Mouse (Mus musculus) spleen, adult 12 weeks (tissue): ENCODE data around the gene Zfp597.

Source experiments
- DNase-seq: peaks from one replicate; pipeline ENCODE4 v3.0.0; 2022; ENCODE audit warnings: low spot score

Gene Zfp597

DNA sequence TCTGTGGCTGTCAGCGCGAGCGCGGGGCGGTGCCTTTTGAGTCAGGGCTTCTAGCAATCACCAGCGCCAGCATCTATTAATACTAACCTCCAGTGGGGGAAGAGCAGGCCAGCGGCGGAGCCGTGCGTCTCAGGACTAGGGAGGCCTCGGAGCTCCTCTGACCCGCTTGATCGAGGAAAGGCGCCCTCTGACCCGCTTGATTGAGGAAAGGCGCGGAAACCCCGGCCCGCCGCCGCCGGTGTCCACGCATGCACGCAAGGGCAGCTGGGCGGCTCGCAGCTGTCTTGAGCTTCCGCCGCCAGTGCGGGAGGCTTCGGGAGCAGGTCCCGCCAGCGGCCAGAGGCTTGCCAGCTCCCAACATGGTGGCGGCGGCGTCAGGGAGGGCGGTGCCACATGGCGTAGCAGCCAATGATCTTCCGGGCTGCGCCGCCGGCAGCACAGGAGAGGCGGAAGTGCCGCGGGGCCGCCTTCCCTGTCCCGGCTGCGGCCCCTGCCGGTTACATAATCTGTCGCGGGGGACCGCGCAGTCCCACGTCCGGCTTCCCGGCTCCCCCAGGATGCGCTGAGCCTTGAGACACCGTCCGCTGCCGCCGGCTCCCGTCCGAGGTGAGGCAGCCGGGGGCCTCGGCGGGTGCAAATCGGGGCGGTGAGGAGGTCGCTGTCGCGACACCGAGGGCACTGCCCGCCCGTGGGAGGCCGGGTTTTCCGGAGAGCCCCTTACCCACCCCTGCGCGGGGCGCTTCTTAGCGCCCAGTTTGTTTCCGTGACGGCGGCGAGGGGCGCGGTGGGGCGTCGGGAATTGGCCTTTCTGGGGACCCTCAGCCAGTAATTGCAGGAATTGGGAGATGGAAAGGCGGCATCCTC lies at the start of gene Zfp597, which contains the start of gene Gm20695:
Gene Zfp597 (minus strand): TSS at position 361 of the 864 bp plus-strand sequence.
Gene Gm20695 (plus strand): TSS at position 448 of the 864 bp plus-strand sequence.
- peak; percentile 93 for DNase-seq

DNA sequence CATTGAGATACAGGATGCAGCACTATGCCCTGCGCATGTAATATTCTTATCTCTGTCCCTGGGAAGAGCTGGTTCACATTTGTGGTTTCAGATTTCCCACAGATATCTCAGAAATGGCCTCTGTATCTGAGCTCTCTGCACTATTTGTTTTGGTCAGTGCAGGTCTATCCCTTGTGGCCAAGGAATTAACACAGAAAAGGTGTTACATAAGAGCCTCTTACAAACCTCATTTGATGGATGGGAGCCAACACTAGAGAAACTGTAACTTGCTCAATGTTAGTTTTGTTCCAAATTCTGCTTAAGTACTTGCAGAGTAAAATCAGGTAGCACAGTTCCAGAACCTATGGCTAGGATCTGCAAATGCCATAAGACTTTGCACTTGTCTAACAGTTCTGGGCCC lies 49.7 kb upstream of the Zfp597 start:
- no peak for DNase-seq

DNA sequence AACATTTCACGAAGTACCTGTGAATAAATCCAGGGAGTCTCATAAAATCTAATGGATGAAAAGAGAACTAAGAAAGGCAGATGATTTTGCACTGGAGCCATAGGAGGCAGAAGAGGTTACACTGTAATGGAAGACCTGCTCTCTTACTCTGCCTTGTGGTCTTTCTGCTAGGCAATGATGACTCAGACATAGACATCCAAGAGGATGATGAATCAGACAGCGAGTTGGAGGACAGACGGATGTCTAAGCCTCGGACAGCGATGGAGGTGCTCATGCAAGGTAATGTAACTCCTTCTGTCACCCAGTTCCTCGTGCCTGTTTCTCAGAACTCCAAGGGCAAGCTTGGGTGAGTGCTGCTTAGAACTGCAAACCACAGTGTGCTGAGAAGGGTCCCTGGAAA lies 49.2 kb upstream of the Zfp597 start:
- no peak for DNase-seq

GRCm38 (mm10) chr16:3929151-3929550 lies 44.8 kb upstream of the Zfp597 start:
- DNase-seq = no peak

DNA sequence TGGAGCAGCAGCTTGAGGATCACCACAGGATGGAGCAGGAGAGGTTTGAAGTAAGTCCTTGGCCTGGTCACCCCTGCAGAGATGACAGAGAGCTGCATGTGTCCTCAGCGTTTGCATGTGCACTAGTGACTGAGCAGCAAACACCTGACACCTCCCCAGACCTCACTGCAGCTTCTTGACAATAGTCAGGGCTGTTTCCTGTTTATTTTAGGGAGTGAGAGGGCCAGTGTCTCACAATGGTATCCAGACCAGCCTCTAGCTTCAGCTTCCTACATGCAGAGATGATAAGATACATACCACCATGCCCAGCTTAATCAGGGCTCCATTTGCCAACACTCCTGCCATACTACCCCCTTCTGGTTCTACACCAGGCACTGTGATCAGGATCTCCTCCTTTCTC lies 44.2 kb upstream of the Zfp597 start:
- no peak for DNase-seq

DNA sequence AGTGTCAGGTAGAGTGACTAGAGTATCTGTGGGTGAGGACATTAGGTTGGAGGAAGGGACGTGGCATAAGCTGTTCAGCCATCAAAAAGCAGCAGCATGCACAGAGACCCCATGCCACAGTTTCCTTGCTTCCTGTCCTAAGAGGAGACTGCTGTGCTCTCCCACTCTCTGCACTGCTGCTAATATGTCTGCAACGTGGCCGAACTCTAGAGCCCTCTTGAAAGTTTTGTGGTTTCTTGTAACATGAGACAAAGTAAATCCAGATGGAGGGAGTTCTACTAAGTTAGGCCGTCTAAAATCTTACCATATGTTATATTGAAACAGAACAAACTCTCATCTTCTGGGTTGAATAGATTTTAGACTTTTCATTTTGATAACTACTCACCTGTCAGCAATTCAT lies 39.6 kb upstream of the Zfp597 start:
- no peak for DNase-seq

GRCm38 (mm10) chr16:3923515-3923914 lies 39.2 kb upstream of the Zfp597 start:
- no peak for DNase-seq

- DNase-seq = no peak
Observed at GRCm38 (mm10) chr16:3920756-3921155, 36.4 kb upstream of the Zfp597 start.

GRCm38 (mm10) chr16:3909118-3909517 lies 24.8 kb upstream of the Zfp597 start:
- DNase-seq = no peak

DNA sequence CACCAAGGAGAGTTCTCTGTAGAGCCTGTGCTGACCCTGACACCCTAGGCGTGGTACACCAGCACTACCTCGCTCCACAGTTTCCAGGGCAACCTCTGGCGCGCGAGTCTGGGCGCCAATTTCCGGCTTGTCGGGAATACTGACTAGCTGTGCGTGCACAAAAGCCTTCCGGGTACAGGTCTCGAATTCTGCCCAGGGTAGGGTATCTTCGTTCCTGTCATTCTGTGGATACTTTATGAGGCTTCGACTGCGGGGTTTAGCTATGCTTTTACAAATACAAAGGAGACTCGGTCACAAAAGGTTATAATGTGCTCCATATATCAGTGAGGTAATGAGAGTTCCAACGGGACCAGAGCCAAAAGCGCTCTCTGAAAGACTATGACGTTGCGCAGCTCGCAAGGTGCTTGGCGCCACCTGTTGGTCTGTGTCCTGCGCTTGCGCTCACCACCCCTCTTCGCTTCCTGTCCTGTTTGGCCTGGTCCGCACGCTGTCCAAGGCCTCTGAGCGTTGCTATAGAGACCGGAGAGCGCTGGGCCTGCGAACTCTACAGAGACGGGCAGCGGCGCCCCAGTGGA lies 24.3 kb upstream of the Zfp597 start, which contains the start of the genes 1700037C18Rik and Cluap1:
Gene 1700037C18Rik (minus strand): TSS at position 153 of the 575 bp plus-strand sequence.
Gene Cluap1 (plus strand): TSS at position 265 of the 575 bp plus-strand sequence.
- DNase-seq = peak; percentile 82

DNA sequence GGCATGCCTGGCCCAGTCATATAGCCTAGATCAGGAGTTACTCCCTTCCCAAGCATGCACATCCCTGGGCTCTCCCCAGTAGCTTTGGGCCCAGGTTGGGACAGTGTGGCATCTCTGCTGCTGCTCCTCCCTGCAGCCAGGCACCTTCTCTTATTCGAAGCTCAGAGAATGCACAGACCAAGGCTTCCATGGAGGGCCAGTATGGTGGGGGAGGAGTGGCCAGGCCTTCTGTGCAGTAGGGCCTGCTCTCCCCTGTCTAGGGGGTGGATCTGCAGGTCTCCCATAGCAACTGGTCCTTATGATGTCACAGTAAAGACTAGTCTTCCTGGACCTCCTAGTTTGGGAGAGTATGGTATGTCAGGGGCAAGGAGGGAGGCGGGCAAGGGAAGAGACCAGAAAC lies 23.1 kb upstream of the Zfp597 start:
- no peak for DNase-seq

DNA sequence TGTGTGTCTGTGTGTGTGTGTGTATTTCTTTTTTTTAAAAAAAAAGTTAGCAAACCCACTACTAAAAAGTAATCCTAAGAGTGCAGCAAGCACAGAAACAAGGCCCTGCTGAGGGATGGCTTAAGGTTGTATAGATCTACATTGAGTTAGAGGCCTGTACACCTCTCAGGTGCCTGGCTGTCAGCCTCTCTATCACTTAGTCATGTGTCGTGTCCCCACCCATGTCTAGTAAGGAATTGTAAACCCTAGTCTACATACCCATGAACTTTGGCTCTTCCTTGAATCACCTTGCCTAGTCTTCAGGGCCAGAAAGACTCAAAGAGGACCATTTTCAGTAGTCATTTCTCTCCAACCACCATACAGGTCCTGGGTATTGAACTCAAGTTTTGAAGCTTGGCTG lies 12.2 kb upstream of the Zfp597 start:
- no peak for DNase-seq

GRCm38 (mm10) chr16:3896046-3896445 lies 11.7 kb upstream of the Zfp597 start:
- no peak for DNase-seq

- peak; percentile 26 for DNase-seq
Observed at GRCm38 (mm10) chr16:3895173-3895792, 10.9 kb upstream of the Zfp597 start.

DNA sequence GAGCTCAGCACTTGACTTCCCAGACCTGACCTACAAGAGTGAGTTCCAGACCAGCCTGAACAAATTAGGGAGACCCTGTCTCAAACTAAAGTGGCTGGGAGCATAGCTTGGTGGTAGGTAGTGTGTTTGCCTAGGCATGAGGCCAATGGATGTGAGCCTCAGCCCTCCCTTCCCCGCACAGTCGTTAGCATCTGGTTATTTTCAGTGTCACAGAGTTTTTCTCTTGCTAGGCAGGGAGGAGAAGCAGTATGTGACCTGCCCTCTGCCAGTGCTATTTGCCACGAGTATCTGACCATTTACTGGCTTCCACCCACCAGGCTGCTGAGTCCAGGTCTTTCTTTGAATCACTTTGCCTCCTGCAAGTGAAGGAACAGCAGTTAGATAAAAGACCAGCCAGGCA lies 9.4 kb upstream of the Zfp597 start:
- DNase-seq = no peak

- no peak for DNase-seq
Observed at GRCm38 (mm10) chr16:3891621-3892295, 7.4 kb upstream of the Zfp597 start.

- DNase-seq = no peak
Observed at GRCm38 (mm10) chr16:3885065-3885670, 807 bp upstream of the Zfp597 start.

GRCm38 (mm10) chr16:3876346-3876745 lies 8.0 kb downstream of the Zfp597 start:
- no peak for DNase-seq

DNA sequence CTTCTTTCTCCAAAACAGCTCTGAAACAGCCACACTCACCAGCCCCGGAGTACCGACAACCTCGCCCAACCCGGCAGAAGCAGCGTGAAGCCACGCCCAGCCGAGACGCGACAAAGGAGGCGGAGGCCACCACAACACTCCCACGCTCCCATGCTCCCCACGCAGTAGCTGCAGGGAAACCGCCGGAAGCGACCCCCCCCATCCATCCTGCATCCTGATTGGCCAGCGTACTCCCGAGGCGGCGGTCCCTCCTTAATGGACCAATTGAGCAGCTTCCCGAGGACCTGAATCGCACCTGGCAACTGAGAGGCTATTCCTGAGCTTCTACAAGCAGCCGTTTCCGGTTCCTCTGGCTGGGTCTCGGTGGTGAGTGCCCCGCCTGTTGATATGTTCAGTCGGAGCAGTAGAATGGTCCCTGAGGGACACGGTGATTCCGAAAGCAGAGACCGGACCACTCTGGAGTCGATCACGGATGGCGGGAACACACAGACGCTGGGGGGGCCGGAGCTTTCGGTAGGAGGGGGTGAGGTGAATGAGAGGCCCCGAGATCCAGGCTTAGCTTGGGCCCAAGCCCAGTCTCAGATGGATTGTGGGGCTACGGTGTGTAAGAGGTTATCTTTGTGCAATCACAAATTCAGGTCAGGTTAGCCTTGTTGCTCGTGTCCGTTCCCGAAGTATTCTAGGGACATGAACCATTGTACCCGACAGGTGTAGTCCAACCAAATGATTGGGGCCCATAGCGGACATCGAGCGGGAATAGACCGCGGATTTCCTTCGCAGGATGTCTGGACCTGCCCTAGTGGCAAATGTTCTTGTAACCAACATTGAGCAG lies 11.9 kb downstream of the Zfp597 start, which contains the start of gene Naa60:
Gene Naa60 (plus strand): TSS at position 160 of the 832 bp plus-strand sequence.
- DNase-seq = peak; percentile 74

DNA sequence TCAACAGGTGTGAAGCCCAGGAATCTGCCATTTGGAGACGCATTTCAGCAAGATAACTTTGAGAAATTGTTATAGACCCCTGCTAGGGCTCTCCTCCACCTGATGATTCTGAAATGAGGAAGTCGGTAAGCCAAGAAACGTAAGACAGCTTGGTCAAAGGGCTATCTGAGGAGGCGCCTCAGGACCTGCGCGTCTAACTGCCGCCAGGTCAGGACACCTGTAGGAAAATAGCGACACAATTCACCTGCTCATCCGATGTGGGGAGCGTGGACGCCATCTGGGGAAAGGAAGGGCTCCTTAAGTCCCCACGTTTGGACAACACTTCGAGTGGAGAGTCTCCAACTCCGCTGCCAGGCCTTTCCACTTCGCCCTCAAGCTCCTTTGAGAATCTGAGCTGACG lies 12.5 kb downstream of the Zfp597 start:
- no peak for DNase-seq

- DNase-seq = no peak
Observed at GRCm38 (mm10) chr16:3859254-3859653, 25.1 kb downstream of the Zfp597 start.
